Mouse (Mus musculus) kidney, adult 8-10 months (tissue): ENCODE measurements at regions not wholly inside any gene's neighbourhood (a gene's known extent, or its start where the extent isn't known, plus 50 kb on each side); places are given as distances from the start of the nearest gene placed in this dataset.

Experiments used
- DNase-seq, 2 experiments: peaks; one replicate each; pipeline ENCODE4 v3.0.0; 2022

DNA sequence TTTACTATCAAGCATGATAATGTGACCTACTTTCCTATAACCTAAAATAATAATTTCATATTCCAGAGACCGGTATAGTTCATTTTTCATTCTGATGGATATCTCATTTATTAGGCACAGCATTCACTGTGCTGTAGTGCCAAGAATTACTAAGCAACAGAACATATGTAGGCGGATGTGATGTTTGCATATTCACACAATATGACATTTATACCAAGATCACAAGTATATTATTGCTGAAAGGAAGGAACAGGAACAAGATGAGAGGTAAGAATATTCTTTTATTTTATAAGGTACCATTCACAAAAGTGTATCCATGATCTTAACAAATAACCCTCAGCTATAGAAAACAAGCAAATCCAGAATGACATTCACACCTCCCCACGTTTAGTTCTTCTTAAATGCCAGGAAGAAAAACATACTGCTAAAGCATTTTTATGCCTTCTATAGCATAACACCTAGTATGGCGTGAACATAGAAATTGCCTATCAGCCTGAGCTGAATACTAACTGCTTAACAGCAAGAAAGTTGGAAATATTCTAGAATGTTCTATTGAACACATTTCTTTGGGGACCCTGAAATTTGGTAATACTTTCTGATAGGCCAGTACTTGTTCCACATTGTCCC is 1062.8 kb upstream of the Acvr2a start:
- DNase-seq = no peak

GRCm38 (mm10) chr2:47755716-47756115 is 1058.2 kb upstream of the Acvr2a start:
- no peak for DNase-seq

DNA sequence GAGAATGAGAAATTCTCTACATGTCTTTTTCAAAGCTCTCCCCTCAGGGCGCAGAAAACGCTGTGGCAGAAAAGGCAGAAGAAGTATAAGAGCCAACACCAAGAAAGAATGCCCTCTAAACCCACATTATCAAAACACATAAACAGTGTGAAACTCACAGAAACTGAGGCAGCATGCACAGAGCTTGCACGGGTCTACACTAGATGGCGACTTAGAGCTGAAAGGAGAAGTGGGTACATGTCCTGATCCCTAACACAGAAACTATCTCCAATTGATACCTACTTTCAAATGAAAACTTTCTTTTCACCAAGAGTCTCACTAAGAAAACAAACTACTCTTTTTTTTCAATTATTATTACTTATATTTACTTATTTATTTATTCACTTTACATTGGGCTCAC is 1057.7 kb upstream of the Acvr2a start:
- no peak for DNase-seq

- DNase-seq = no peak
Measured at GRCm38 (mm10) chr2:47775766-47776165, 1038.1 kb upstream of the Acvr2a start.

GRCm38 (mm10) chr2:47776965-47777364 is 1036.9 kb upstream of the Acvr2a start:
- no peak for DNase-seq

GRCm38 (mm10) chr2:47785848-47786247 is 1028.1 kb upstream of the Acvr2a start:
- DNase-seq = peak; percentile 2 to 35

- no peak for DNase-seq
Measured at GRCm38 (mm10) chr2:47822746-47823271, 991.1 kb upstream of the Acvr2a start.

DNA sequence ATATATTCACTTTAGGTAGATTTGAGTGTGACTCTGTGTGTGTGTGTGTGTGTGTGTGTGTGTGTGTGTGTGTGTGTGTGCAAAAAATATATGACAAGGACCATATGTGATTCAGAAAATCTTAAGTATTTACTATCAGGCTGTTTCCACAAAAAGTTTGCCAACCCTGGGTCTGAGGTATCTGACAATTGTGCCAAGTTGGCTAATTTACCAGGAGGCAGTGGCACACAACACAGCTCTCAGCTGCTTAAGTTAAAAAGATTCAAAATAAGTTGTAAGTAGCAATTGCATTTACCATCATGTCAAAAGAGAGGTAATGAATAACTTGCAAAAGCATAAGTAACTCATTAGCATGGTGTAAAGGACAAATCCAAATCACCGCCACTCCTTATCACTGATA is 981.4 kb upstream of the Acvr2a start:
- DNase-seq = no peak

DNA sequence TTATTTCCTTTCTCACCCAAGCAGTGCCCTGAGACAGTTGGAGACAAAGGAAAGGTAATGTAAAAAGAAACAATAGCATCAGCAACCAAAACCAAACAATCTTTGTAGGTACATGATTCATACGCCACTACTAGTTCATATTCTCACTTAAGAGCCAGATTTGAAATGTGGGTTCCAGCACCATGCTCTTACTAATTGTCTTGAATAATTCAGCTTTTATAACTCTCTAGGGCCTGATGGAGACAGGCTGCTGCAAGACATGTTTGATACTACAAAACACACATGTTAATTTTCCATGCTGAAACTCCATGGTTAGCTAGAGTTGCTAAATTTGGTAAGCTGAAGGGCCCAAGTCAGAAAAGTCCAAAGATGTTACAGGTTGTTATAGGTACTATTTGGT is 980.4 kb upstream of the Acvr2a start:
- DNase-seq = no peak

GRCm38 (mm10) chr2:47834055-47834799 is 979.7 kb upstream of the Acvr2a start:
- DNase-seq = no peak

- no peak for DNase-seq
Measured at GRCm38 (mm10) chr2:47857229-47857628, 956.7 kb upstream of the Acvr2a start.

- DNase-seq = no peak
Measured at GRCm38 (mm10) chr2:47862446-47862845, 951.5 kb upstream of the Acvr2a start.

- no peak for DNase-seq
Measured at GRCm38 (mm10) chr2:47878002-47878401, 935.9 kb upstream of the Acvr2a start.

DNA sequence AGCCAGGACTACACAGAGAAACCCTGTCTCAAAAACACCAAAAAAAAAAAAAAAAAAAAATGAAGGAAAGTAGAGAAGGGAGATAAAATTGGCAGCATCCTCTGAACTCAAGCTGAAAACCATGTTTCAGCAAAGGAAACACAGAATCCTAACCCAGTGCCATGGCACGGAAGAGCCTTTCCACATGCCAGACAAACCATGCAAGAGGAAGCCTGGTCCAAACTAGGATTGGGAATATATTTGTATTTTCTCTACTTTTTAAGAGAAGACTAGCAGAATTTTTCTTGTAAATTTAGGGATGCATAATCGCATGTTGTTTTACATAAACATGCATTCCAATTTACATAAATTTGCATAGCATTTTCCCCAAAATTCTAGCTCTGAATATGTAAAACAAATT is 934.8 kb upstream of the Acvr2a start:
- no peak for DNase-seq

GRCm38 (mm10) chr2:47879796-47880195 is 934.1 kb upstream of the Acvr2a start:
- no peak for DNase-seq

GRCm38 (mm10) chr2:47888166-47888565 is 925.7 kb upstream of the Acvr2a start:
- DNase-seq = no peak

GRCm38 (mm10) chr2:47891366-47891765 is 922.5 kb upstream of the Acvr2a start:
- no peak for DNase-seq

DNA sequence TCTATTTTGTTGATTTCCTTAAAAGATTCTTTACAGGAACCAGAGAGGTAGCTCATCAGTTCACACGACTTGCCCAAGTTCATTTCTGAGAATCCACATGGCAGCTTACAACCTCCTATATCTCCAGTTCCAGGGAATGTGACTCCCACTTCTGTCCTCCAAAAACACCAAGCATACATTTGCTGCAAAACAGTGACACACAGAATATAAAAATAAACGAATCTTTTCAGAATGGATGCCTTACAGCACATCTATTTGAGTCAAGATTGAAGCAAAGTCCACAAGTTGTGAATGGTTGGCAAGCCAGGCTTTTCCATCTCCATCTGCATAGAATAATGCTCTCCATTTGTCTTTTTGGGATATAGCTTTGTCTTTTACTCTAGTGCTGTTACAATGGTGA is 921.0 kb upstream of the Acvr2a start:
- no peak for DNase-seq

- no peak for DNase-seq
Measured at GRCm38 (mm10) chr2:47894806-47895205, 919.1 kb upstream of the Acvr2a start.

- DNase-seq = no peak
Measured at GRCm38 (mm10) chr2:47914270-47914669, 899.6 kb upstream of the Acvr2a start.

- no peak for DNase-seq
Measured at GRCm38 (mm10) chr2:47914986-47915485, 898.9 kb upstream of the Acvr2a start.

DNA sequence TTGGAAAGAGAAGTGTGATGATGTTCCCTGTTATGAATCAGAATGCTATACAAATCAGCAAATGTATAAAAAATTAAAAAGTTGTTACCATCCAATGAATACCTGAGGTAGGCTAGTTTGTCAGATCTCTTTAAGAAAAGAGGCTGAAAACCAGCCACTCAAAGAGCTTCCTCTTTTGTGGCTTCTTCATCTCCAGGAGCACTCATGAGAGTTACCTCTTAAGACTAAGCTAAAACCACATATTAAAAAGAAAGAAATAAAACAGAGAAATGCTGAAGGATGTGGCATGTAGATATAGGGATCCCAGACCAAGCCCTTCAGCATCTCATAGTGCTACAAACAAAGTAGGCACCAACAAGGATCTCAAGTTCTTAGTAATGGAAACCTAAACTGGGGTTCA is 890.9 kb upstream of the Acvr2a start:
- DNase-seq = no peak

- DNase-seq = no peak
Measured at GRCm38 (mm10) chr2:47926620-47927019, 887.3 kb upstream of the Acvr2a start.

- no peak for DNase-seq
Measured at GRCm38 (mm10) chr2:47945061-47945460, 868.8 kb upstream of the Acvr2a start.
